Comparison of ENCODE assay signal across 10 mouse cellular contexts in genomic region chr11:100721254-100721653, GRCm38 (mm10). TPM values are rescaled to one million over a fixed set of nuclear protein-coding genes. Genes with fewer than 3 reads are reported as not detected.
A peak's percentile ranks its signal among the peaks of the same experiment; 100 is the strongest.
DNase-seq lines count a peak whose midpoint lies in the region; ATAC-seq and TF ChIP-seq lines count a peak whose summit lies in the region.
"Had no signal": no experiment of that assay in that cellular context is flagged by ENCODE, and none has a peak within 500 bp of the region (broad histone marks: within the 10 kb centered on the region; RNA-seq: fewer than 3 reads in every experiment).

No protein-coding gene starts in this region.

- H3K79me2 ChIP-seq in C2C12 (ENCODE audit: control insufficient read depth, insufficient read depth), result peaks cover 73% of the 10 kb centered on the region

- peaks cover 34% of the 10 kb centered on the region for H3K36me3 ChIP-seq in kidney, embryonic 14.5 days (ENCODE audit: control insufficient read depth, insufficient read depth, low read length)
- H3K36me3 ChIP-seq in C2C12 (ENCODE audit: control insufficient read depth, insufficient read depth), result peaks cover 42% of the 10 kb centered on the region
- peaks cover 34% of the 10 kb centered on the region for H3K36me3 ChIP-seq in embryonic facial prominence, embryonic 15.5 days
- H3K36me3 ChIP-seq in liver, embryonic 13.5 days, result peaks cover 53% of the 10 kb centered on the region

- no peaks in the 10 kb centered on the region for H3K9me3 ChIP-seq in kidney, embryonic 14.5 days (ENCODE audit: control insufficient read depth, low read length)
- no peaks in the 10 kb centered on the region for H3K9me3 ChIP-seq in embryonic facial prominence, embryonic 15.5 days (replicated peaks)
- H3K9me3 ChIP-seq in liver, embryonic 13.5 days (replicated peaks), result no peaks in the 10 kb centered on the region

- TF ChIP-seq CTCF in C2C12 (IDR thresholded peaks at IDR 0.05; ENCODE audit: control insufficient read depth, insufficient read depth, insufficient read length), result no peak

- no peak overlapping the region for H3K9ac ChIP-seq in kidney, embryonic 14.5 days (ENCODE audit: low read depth, low read length)
- no peak overlapping the region for H3K9ac ChIP-seq in embryonic facial prominence, embryonic 15.5 days
- H3K9ac ChIP-seq in liver, embryonic 13.5 days, result 0 out of 2 replicates have a peak overlapping the region, but pooled peaks have one; percentile 10

- H3K79me3 ChIP-seq in C2C12 (ENCODE audit: low read depth), result peaks cover 40% of the 10 kb centered on the region

- no peak for ATAC-seq in kidney, embryonic 14.5 days (ENCODE audit: low FRiP score, low TSS enrichment)
- ATAC-seq in embryonic facial prominence, embryonic 15.5 days (ENCODE audit: insufficient number of reproducible peaks, low FRiP score, low TSS enrichment, low read depth), result no peak
- no peak for ATAC-seq in liver, embryonic 13.5 days (ENCODE audit: low read depth)
- no peak for ATAC-seq in cerebellum, adult (ENCODE audit: insufficient number of reproducible peaks, low FRiP score, low TSS enrichment)

- WGBS in kidney, embryonic 14.5 days, result 74% methylated on average over 4 of the region's 4 CpGs
- 52% methylated on average over 4 of the region's 4 CpGs for WGBS in embryonic facial prominence, embryonic 15.5 days
- 22% methylated on average over 4 of the region's 4 CpGs for WGBS in liver, embryonic 13.5 days (ENCODE audit: insufficient replicate concordance)

- no peak for DNase-seq in kidney, adult 11 months
- no peak for DNase-seq in liver, embryonic 13.5 days
- DNase-seq in right cerebral cortex, adult 2 months (ENCODE audit: low spot score in 2 of 2), result no peak
- no peak for DNase-seq in thymus, postnatal 10 days (ENCODE audit: low spot score in 2 of 2)
- DNase-seq: cerebellum, adult 11 months; right cerebral cortex, adult 18-20 months had no signal

- no peak overlapping the region for H3K4me3 ChIP-seq in kidney, embryonic 14.5 days (ENCODE audit: low read length)
- no peak overlapping the region for H3K4me3 ChIP-seq in C2C12 (ENCODE audit: insufficient read depth, poor library complexity, severe bottlenecking)
- no peak overlapping the region for H3K4me3 ChIP-seq in embryonic facial prominence, embryonic 15.5 days (replicated peaks)
- no peak overlapping the region for H3K4me3 ChIP-seq in liver, embryonic 13.5 days (replicated peaks)

- H3ac ChIP-seq in C2C12 (ENCODE audit: control insufficient read depth, insufficient read length, low read depth), result peak overlapping the region; percentile 35

- no peak overlapping the region for H3K4me2 ChIP-seq in kidney, embryonic 14.5 days (replicated peaks; ENCODE audit: low read depth, low read length)
- no peak overlapping the region for H3K4me2 ChIP-seq in embryonic facial prominence, embryonic 15.5 days (replicated peaks)
- no peak overlapping the region for H3K4me2 ChIP-seq in liver, embryonic 13.5 days

- H3K4me1 ChIP-seq in kidney, embryonic 14.5 days (ENCODE audit: control insufficient read depth, insufficient read depth, low read length), result peaks cover 17% of the 10 kb centered on the region
- H3K4me1 ChIP-seq in embryonic facial prominence, embryonic 15.5 days, result peaks cover 43% of the 10 kb centered on the region
- H3K4me1 ChIP-seq in liver, embryonic 13.5 days (replicated peaks), result peaks cover 66% of the 10 kb centered on the region

- H3K27ac ChIP-seq in kidney, embryonic 14.5 days (ENCODE audit: low read depth, low read length), result peak overlapping the region; percentile 18; the same call in 1 of the 2 replicates
- peak overlapping the region; percentile 65 for H3K27ac ChIP-seq in embryonic facial prominence, embryonic 15.5 days (replicated peaks)
- peak overlapping the region; percentile 80 for H3K27ac ChIP-seq in liver, embryonic 13.5 days

- no peaks in the 10 kb centered on the region for H3K27me3 ChIP-seq in kidney, embryonic 14.5 days (ENCODE audit: control insufficient read depth, insufficient read depth, low read length)
- H3K27me3 ChIP-seq in C2C12 (ENCODE audit: control insufficient read depth, insufficient read depth, insufficient read length), result no peaks in the 10 kb centered on the region
- H3K27me3 ChIP-seq in embryonic facial prominence, embryonic 15.5 days, result no peaks in the 10 kb centered on the region
- H3K27me3 ChIP-seq in liver, embryonic 13.5 days, result no peaks in the 10 kb centered on the region

TF ChIP-seq in C2C12, 6 proteins besides CTCF, POLR2A, EP300 and RAD21:
- TF ChIP-seq MYOG (IDR thresholded peaks at IDR 0.05; ENCODE audit: control insufficient read depth, extremely low read depth, insufficient read length) (no peak), USF1 (IDR thresholded peaks at IDR 0.05; ENCODE audit: low read depth) (no peak), MYOD1 (IDR thresholded peaks at IDR 0.05; ENCODE audit: control insufficient read depth, insufficient read length, low read depth) (no peak), MAX (IDR thresholded peaks at IDR 0.05) (no peak), CEBPB (IDR thresholded peaks at IDR 0.05; ENCODE audit: low read depth) (no peak), FOSL1 (IDR thresholded peaks at IDR 0.05; ENCODE audit: insufficient read depth, low read length, poor library complexity, severe bottlenecking) (no peak)

RNA-seq across cellular contexts. Expression of gene Hspb9, which starts 7.6 kb away (rescaled TPM):
- polyA plus RNA-seq in kidney, embryonic 14.5 days (2014; fragmentation: Nextera tagmentation; extraction: Ambion mirVana), result 0.47 TPM in 1 of 2 replicates, not detected in the other
- 0.68 TPM for polyA plus RNA-seq in C2C12 (2012; fragmentation: generic; extraction: Trizol)
- polyA plus RNA-seq in embryonic facial prominence, embryonic 15.5 days (2015; fragmentation: Nextera tagmentation; extraction: Ambion mirVana), result 0.55 TPM in 1 of 2 replicates, not detected in the other
- 0.17 and 0.43 TPM in 2 replicates for polyA plus RNA-seq in liver, embryonic 13.5 days (2015; fragmentation: Nextera tagmentation; extraction: Ambion mirVana)

RNA-seq across cellular contexts. Expression of gene Kat2a, which starts 9.0 kb away (rescaled TPM):
- 44.3 and 74.5 TPM in 2 replicates for polyA plus RNA-seq in kidney, embryonic 14.5 days (2014; fragmentation: Nextera tagmentation; extraction: Ambion mirVana)
- 50.3 TPM for polyA plus RNA-seq in C2C12 (2012; fragmentation: generic; extraction: Trizol)
- 54.6 and 61.1 TPM in 2 replicates for polyA plus RNA-seq in embryonic facial prominence, embryonic 15.5 days (2015; fragmentation: Nextera tagmentation; extraction: Ambion mirVana)
- 20.9 and 23.8 TPM in 2 replicates for polyA plus RNA-seq in liver, embryonic 13.5 days (2015; fragmentation: Nextera tagmentation; extraction: Ambion mirVana)

RNA-seq across cellular contexts. Expression of gene Rab5c, which starts 16.8 kb away (rescaled TPM):
- 46.8 and 92.8 TPM in 2 replicates for polyA plus RNA-seq in kidney, embryonic 14.5 days (2014; fragmentation: Nextera tagmentation; extraction: Ambion mirVana)
- 136 TPM for polyA plus RNA-seq in C2C12 (2012; fragmentation: generic; extraction: Trizol)
- 31.0 and 33.2 TPM in 2 replicates for polyA plus RNA-seq in embryonic facial prominence, embryonic 15.5 days (2015; fragmentation: Nextera tagmentation; extraction: Ambion mirVana)
- 18.8 and 20.5 TPM in 2 replicates for polyA plus RNA-seq in liver, embryonic 13.5 days (2015; fragmentation: Nextera tagmentation; extraction: Ambion mirVana)

RNA-seq across cellular contexts. Expression of gene Dhx58, which starts 17.2 kb away (rescaled TPM):
- 3.2 TPM in 2 replicates for polyA plus RNA-seq in kidney, embryonic 14.5 days (2014; fragmentation: Nextera tagmentation; extraction: Ambion mirVana)
- polyA plus RNA-seq in C2C12 (2012; fragmentation: generic; extraction: Trizol), result 0.64 TPM
- polyA plus RNA-seq in embryonic facial prominence, embryonic 15.5 days (2015; fragmentation: Nextera tagmentation; extraction: Ambion mirVana), result 3.4 and 5.9 TPM in 2 replicates
- 1.6 and 1.7 TPM in 2 replicates for polyA plus RNA-seq in liver, embryonic 13.5 days (2015; fragmentation: Nextera tagmentation; extraction: Ambion mirVana)

RNA-seq across cellular contexts. Expression of gene Zfp385c, which starts 29.0 kb away (rescaled TPM):
- 0.40 and 0.50 TPM in 2 replicates for polyA plus RNA-seq in kidney, embryonic 14.5 days (2014; fragmentation: Nextera tagmentation; extraction: Ambion mirVana)
- not detected for polyA plus RNA-seq in C2C12 (2012; fragmentation: generic; extraction: Trizol)
- 2.0 and 3.1 TPM in 2 replicates for polyA plus RNA-seq in embryonic facial prominence, embryonic 15.5 days (2015; fragmentation: Nextera tagmentation; extraction: Ambion mirVana)
- polyA plus RNA-seq in liver, embryonic 13.5 days (2015; fragmentation: Nextera tagmentation; extraction: Ambion mirVana), result not detected in 2 replicates

Comparison
In these comparisons a context has a peak if more than half of its experiments do, and no peak if none do; other contexts are left out.
1. H3K27ac ChIP-seq: peak in every context shown above with its lines; median percentile 80 in liver, embryonic 13.5 days; 65 in embryonic facial prominence, embryonic 15.5 days; 18 in kidney, embryonic 14.5 days.